Mouse (Mus musculus) gastrocnemius, adult 2 months (tissue): ENCODE data around the gene Eid3. TPM values are rescaled to one million over a fixed set of nuclear protein-coding genes. Genes with fewer than 3 reads are reported as not detected.

Experiments used
- DNase-seq: peaks from one replicate; pipeline ENCODE4 v3.0.0; 2022
- H3K27ac ChIP-seq: fragments of 200-600 bp; 2 replicates; pipeline ENCODE4 v1.8.1; 2022; ENCODE audit warnings: mild to moderate bottlenecking
- H3K4me3 ChIP-seq: fragments of 200-600 bp; 2 replicates; pipeline ENCODE4 v1.8.1; 2022; ENCODE audit warnings: mild to moderate bottlenecking, moderate library complexity
- CTCF ChIP-seq: fragments of 200-600 bp; IDR thresholded peaks from 2 replicates; pipeline ENCODE4 v1.8.1; 2022; ENCODE audit warnings: antibody characterized with exemption, mild to moderate bottlenecking, moderate library complexity
- intact Hi-C: fragments of 180-260 bp; cut with DNase I; formaldehyde crosslinking; loops from one replicate; pipeline ENCODE4 v1.15.1; 2025
- long read RNA-seq, 2 experiments: library from polyadenylated mRNA; stranded (forward); transcript quantifications; one replicate each; pipeline ENCODE4 v2.0.0; 2021
- total RNA-seq, 2 experiments: library from RNA; stranded (reverse); gene quantifications; 2 replicates each; pipeline ENCODE4 v1.2.3; 2021

Gene Eid3
- 1 to 10 TPM in 1 of 2 experiments, under 1 TPM in 1; 0.59 to 2.5 TPM for total RNA-seq
- long read RNA-seq, experiment 1 = 0 reads
- long read RNA-seq, experiment 2 = 0 reads

- Histone ChIP-seq H3K4me3 (no peak within 1 kb of the TSS), H3K27ac (no peak within 1 kb of the TSS)
- TF ChIP-seq CTCF = no peak
- no peak for DNase-seq
- intact Hi-C loops = no loop called here
These were observed at the start of gene Eid3 for GRCm38 (mm10) chr10:82866356-82866755. Gene Eid3, plus strand, starts transcription at chr10:82866626.

- H3K27ac ChIP-seq = no peak overlapping the region
- no peak for TF ChIP-seq CTCF
- no peak for DNase-seq
- no peak overlapping the region for H3K4me3 ChIP-seq
- intact Hi-C loops = no loop called here
These were observed 48.9 kb upstream of the Eid3 start for GRCm38 (mm10) chr10:82817514-82817913.

- intact Hi-C loops = no loop called here
- no peak for TF ChIP-seq CTCF
- Histone ChIP-seq H3K27ac (no peak overlapping the region), H3K4me3 (no peak overlapping the region)
- DNase-seq = no peak
These were observed 48.5 kb upstream of the Eid3 start for GRCm38 (mm10) chr10:82817936-82818335.

GRCm38 (mm10) chr10:82818661-82819060, 47.8 kb upstream of the Eid3 start:
- TF ChIP-seq CTCF = no peak
- no peak for DNase-seq
- intact Hi-C loops = no loop called here
- no peak overlapping the region for H3K4me3 ChIP-seq
- H3K27ac ChIP-seq = no peak overlapping the region

- intact Hi-C loops = no loop called here
- Histone ChIP-seq H3K4me3 (no peak overlapping the region), H3K27ac (no peak overlapping the region)
- no peak for TF ChIP-seq CTCF
- DNase-seq = no peak
These were observed 43.2 kb upstream of the Eid3 start for GRCm38 (mm10) chr10:82823108-82823778.

- intact Hi-C loops = no loop called here
- no peak overlapping the region for H3K4me3 ChIP-seq
- H3K27ac ChIP-seq = no peak overlapping the region
- no peak for DNase-seq
- no peak for TF ChIP-seq CTCF
These were observed 42.6 kb upstream of the Eid3 start for GRCm38 (mm10) chr10:82823779-82824177.

- no peak for TF ChIP-seq CTCF
- Histone ChIP-seq H3K4me3 (no peak overlapping the region), H3K27ac (no peak overlapping the region)
- intact Hi-C loops = no loop called here
- no peak for DNase-seq
These were observed 41.9 kb upstream of the Eid3 start for GRCm38 (mm10) chr10:82824541-82824940.

- intact Hi-C loops = no loop called here
- no peak for TF ChIP-seq CTCF
- Histone ChIP-seq H3K4me3 (no peak overlapping the region), H3K27ac (no peak overlapping the region)
- no peak for DNase-seq
These were observed 39.9 kb upstream of the Eid3 start for GRCm38 (mm10) chr10:82826516-82826915.

- TF ChIP-seq CTCF = no peak
These were observed 32.5 kb upstream of the Eid3 start, which contains the start of gene Txnrd1 for GRCm38 (mm10) chr10:82833926-82834325. Gene Txnrd1, plus strand, starts transcription at chr10:82833951.

GRCm38 (mm10) chr10:82835898-82836297, 30.5 kb upstream of the Eid3 start:
- intact Hi-C loops = no loop called here
- no peak for DNase-seq
- H3K4me3 ChIP-seq = no peak overlapping the region
- H3K27ac ChIP-seq = no peak overlapping the region
- TF ChIP-seq CTCF = no peak

More at GRCm38 (mm10) chr10:82833926-82834325, 32.5 kb upstream of the Eid3 start, which contains the start of gene Txnrd1:
- no peak within 1 kb of the TSS for H3K27ac ChIP-seq
- DNase-seq = no peak
- no peak within 1 kb of the TSS for H3K4me3 ChIP-seq
- intact Hi-C loops = no loop called here

- intact Hi-C loops = no loop called here
- no peak for DNase-seq
- no peak overlapping the region for H3K4me3 ChIP-seq
- H3K27ac ChIP-seq = no peak overlapping the region
- no peak for TF ChIP-seq CTCF
These were observed 28.0 kb upstream of the Eid3 start for GRCm38 (mm10) chr10:82838390-82838789.

- intact Hi-C loops = no loop called here
- no peak for DNase-seq
These were observed 22.3 kb upstream of the Eid3 start for GRCm38 (mm10) chr10:82844090-82844489.

GRCm38 (mm10) chr10:82844731-82845130, 21.7 kb upstream of the Eid3 start:
- intact Hi-C loops = no loop called here
- no peak overlapping the region for H3K4me3 ChIP-seq

More at GRCm38 (mm10) chr10:82844090-82844489, 22.3 kb upstream of the Eid3 start:
- TF ChIP-seq CTCF = no peak
- Histone ChIP-seq H3K27ac (no peak overlapping the region), H3K4me3 (no peak overlapping the region)

More at GRCm38 (mm10) chr10:82844731-82845130, 21.7 kb upstream of the Eid3 start:
- TF ChIP-seq CTCF = no peak
- H3K27ac ChIP-seq = no peak overlapping the region
- no peak for DNase-seq
